In the genomic region with DNA sequence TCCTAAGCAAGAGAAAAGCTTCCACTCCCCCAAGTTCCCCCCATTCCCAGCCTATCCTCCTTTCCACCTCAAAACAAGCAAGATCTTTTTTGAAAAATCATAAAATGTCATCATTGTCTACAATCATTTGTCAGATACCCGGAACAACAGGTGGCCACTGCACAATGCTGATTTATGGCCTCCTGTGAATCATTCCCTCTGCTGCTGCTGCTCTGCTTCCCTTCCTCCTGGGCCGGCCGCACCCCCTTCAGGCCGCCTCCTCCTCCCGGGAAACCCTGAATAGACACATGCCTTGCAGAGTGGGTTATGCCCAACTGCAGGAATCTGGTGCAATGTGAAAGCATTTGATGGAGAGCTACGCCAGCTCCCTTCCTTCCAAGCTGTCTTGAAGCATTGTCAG, we compare ENCODE assay signal across 8 mouse cellular contexts. TPM values are rescaled to one million over a fixed set of nuclear protein-coding genes. Genes with fewer than 3 reads are reported as not detected.
A peak's percentile ranks its signal among the peaks of the same experiment; 100 is the strongest.
DNase-seq lines count a peak whose midpoint lies in the region; ATAC-seq lines count a peak whose summit lies in the region.

No protein-coding gene starts in this region.

- no peak for DNase-seq in heart, adult 11 months
- peak; percentile 67 to 81 for DNase-seq in layer of hippocampus, adult 8-10 months (ENCODE audit: low spot score in 2 of 2)
- DNase-seq in right cerebral cortex, adult 18-20 months: peak; percentile 83
- no peak for DNase-seq in spleen, postnatal 4 days (ENCODE audit: low spot score in 2 of 2)
- DNase-seq in urinary bladder, adult 18-20 months (ENCODE audit: low spot score in 2 of 2): no peak

- H3K27ac ChIP-seq in heart, embryonic 13.5 days (replicated peaks): no peak overlapping the region
- H3K27ac ChIP-seq in embryonic facial prominence, embryonic 13.5 days: no peak overlapping the region

- peaks cover 24% of the 10 kb centered on the region for H3K4me1 ChIP-seq in heart, embryonic 13.5 days
- peaks cover 43% of the 10 kb centered on the region for H3K4me1 ChIP-seq in embryonic facial prominence, embryonic 13.5 days

- peak overlapping the region; percentile 1; the same call in 1 of the 2 replicates for H3K4me2 ChIP-seq in heart, embryonic 13.5 days
- peak overlapping the region; percentile 12 for H3K4me2 ChIP-seq in embryonic facial prominence, embryonic 13.5 days

- 40% methylated on average over 6 of the region's 6 CpGs for WGBS in heart, embryonic 13.5 days
- WGBS in embryonic facial prominence, embryonic 13.5 days: 39% methylated on average over 6 of the region's 6 CpGs

- ATAC-seq in heart, embryonic 13.5 days (ENCODE audit: extremely low read depth, insufficient number of reproducible peaks, low FRiP score, low TSS enrichment): no peak
- no peak for ATAC-seq in embryonic facial prominence, embryonic 13.5 days (ENCODE audit: insufficient number of reproducible peaks, insufficient read depth, low FRiP score, low TSS enrichment, low read depth)
- ATAC-seq in monocyte, adult 5-6 weeks (replicated peaks; ENCODE audit: insufficient number of reproducible peaks, low FRiP score, low TSS enrichment, poor library complexity, severe bottlenecking): no peak

- no peak overlapping the region for H3K4me3 ChIP-seq in heart, embryonic 13.5 days
- H3K4me3 ChIP-seq in embryonic facial prominence, embryonic 13.5 days: no peak overlapping the region

- H3K36me3 ChIP-seq in heart, embryonic 13.5 days: no peaks in the 10 kb centered on the region
- no peaks in the 10 kb centered on the region for H3K36me3 ChIP-seq in embryonic facial prominence, embryonic 13.5 days

- no peaks in the 10 kb centered on the region for H3K9me3 ChIP-seq in heart, embryonic 13.5 days
- no peaks in the 10 kb centered on the region for H3K9me3 ChIP-seq in embryonic facial prominence, embryonic 13.5 days

- H3K9ac ChIP-seq in heart, embryonic 13.5 days: no peak overlapping the region
- H3K9ac ChIP-seq in embryonic facial prominence, embryonic 13.5 days: no peak overlapping the region

- peaks cover 20% of the 10 kb centered on the region for H3K27me3 ChIP-seq in heart, embryonic 13.5 days (replicated peaks)
- peaks cover 31% of the 10 kb centered on the region for H3K27me3 ChIP-seq in embryonic facial prominence, embryonic 13.5 days

RNA-seq across cellular contexts. Expression of gene Lrrc4, which starts 3.0 kb away (rescaled TPM):
- 0.40 and 0.41 TPM in 2 replicates for polyA plus RNA-seq in heart, embryonic 13.5 days (2015; fragmentation: Nextera tagmentation; extraction: Ambion mirVana)
- 1.2 and 1.3 TPM in 2 replicates for polyA plus RNA-seq in embryonic facial prominence, embryonic 13.5 days (2015; fragmentation: Nextera tagmentation; extraction: Ambion mirVana)
- total RNA-seq in layer of hippocampus, adult 8-10 months (2022): 10 to 100 TPM; 89.1 to 97.1 (median 91.5) TPM
- total RNA-seq in monocyte, adult 5-6 weeks (2017): 0.32 to 0.68 TPM in 2 of 3 replicates, not detected in the other

Comparison
In these comparisons a context has a peak if more than half of its experiments do, and no peak if none do; other contexts are left out.
1. DNase-seq: peak in layer of hippocampus, adult 8-10 months (2 of 2) and right cerebral cortex, adult 18-20 months (single experiment); none in heart, adult 11 months (single experiment), spleen, postnatal 4 days (0 of 2) and urinary bladder, adult 18-20 months (0 of 2).
2. RNA of gene Lrrc4, which starts 3.0 kb away (total RNA-seq): 89.1 to 97.1 TPM in layer of hippocampus, adult 8-10 months; 0.32 to 0.68 TPM in monocyte, adult 5-6 weeks; every median in the first group is over 10 times any median in the second.